Mouse (Mus musculus): Measurements from ENCODE around the gene Chkb.

GRCm38 (mm10) chr15:89461321-89461720, 31.6 kb upstream of the Chkb start:
- TF ChIP-seq GATA1 (IDR thresholded peaks at IDR 0.05; ENCODE audit: low read length) (no peak), TAL1 (IDR thresholded peaks at IDR 0.05; ENCODE audit: low read length) (no peak)

Measured in erythroblast, embryonic 14.5 days (primary cell).